Mouse (Mus musculus): ENCODE measurements at regions not wholly inside any gene's neighbourhood (a gene's known extent, or its start where the extent isn't known, plus 50 kb on each side); places are given as distances from the start of the nearest gene placed in this dataset.

- TF ChIP-seq EP300 (IDR thresholded peaks at IDR 0.05; ENCODE audit: low read depth) (no peak), CTCF (IDR thresholded peaks at IDR 0.05; ENCODE audit: low read depth) (no peak)
These were observed 331.4 kb downstream of the Cog6 start for GRCm38 (mm10) chr3:52685434-52686181.
